In genomic region chr1:97921886-97922285, GRCm38 (mm10) we compare ENCODE assay signal across 18 mouse cellular contexts.
DNase-seq lines count a peak whose midpoint lies in the region; ATAC-seq and TF ChIP-seq lines count a peak whose summit lies in the region.
"Had no signal": no experiment of that assay in that cellular context is flagged by ENCODE, and none has a peak within 500 bp of the region (broad histone marks: within the 10 kb centered on the region; RNA-seq: fewer than 3 reads in every experiment).

No protein-coding gene starts in this region.

- ATAC-seq in heart, embryonic 16.5 days (replicated peaks; ENCODE audit: extremely low read depth, insufficient read depth, low FRiP score), result 0 out of 2 replicates have a peak, but pooled peaks have one; percentile 50
- no peak for ATAC-seq in liver, embryonic 11.5 days (replicated peaks; ENCODE audit: low FRiP score)

- no peak for TF ChIP-seq CTCF in liver, adult 2 months (IDR thresholded peaks at IDR 0.05; ENCODE audit: low read depth, low read length)

- H3K4me1 ChIP-seq in heart, embryonic 16.5 days (ENCODE audit: control insufficient read depth, insufficient read depth, low read length), result peaks cover 5% of the 10 kb centered on the region; the same call in 1 of the 2 replicates
- H3K4me1 ChIP-seq in liver, adult 2 months (ENCODE audit: control insufficient read depth, insufficient read depth, low read length), result peaks cover 3% of the 10 kb centered on the region; the same call in 1 of the 2 replicates
- H3K4me1 ChIP-seq in liver, embryonic 11.5 days (replicated peaks; ENCODE audit: control insufficient read depth, insufficient read depth, low read length), result no peaks in the 10 kb centered on the region; the same call in 1 of the 2 replicates
- H3K4me1 ChIP-seq: embryonic facial prominence, embryonic 13.5 days; liver, embryonic 15.5 days had no signal

- peaks cover 30% of the 10 kb centered on the region; the same call in 1 of the 2 replicates for H3K36me3 ChIP-seq in heart, embryonic 16.5 days (ENCODE audit: control insufficient read depth, insufficient read depth)
- no peaks in the 10 kb centered on the region for H3K36me3 ChIP-seq in liver, adult 2 months (ENCODE audit: control insufficient read depth, insufficient read depth, low read length)
- no peaks in the 10 kb centered on the region for H3K36me3 ChIP-seq in liver, embryonic 11.5 days (ENCODE audit: control insufficient read depth, insufficient read depth, low read length)
- H3K36me3 ChIP-seq: embryonic facial prominence, embryonic 13.5 days; liver, embryonic 15.5 days; neural tube, embryonic 13.5 days had no signal

- H3K79me2 ChIP-seq in liver, adult 2 months (ENCODE audit: control insufficient read depth, insufficient read depth, low read length), result no peaks in the 10 kb centered on the region

- peak; percentile 37 for DNase-seq in embryo, embryonic 11 days
- DNase-seq in embryo, embryonic 9.5 days (ENCODE audit: extremely low spot score), result no peak
- DNase-seq in heart, adult 8-10 months (ENCODE audit: low spot score), result no peak
- peak; percentile 14 for DNase-seq in liver, adult 2 months (ENCODE audit: extremely low read depth, low read depth, low spot score)
- DNase-seq in liver, embryonic 11.5 days (ENCODE audit: low spot score), result no peak
- peak; percentile 9 for DNase-seq in NIH3T3 (ENCODE audit: low read depth)
- no peak for DNase-seq in thymus, postnatal 25 days
- DNase-seq: adrenal gland, adult 2 months; cerebellum, postnatal 10 days; gastrocnemius, postnatal 36 days; kidney, adult 8-10 months; layer of hippocampus, postnatal 36 days; left cerebral cortex, postnatal 4 days; right cerebral cortex, postnatal 14 days had no signal

- no peak overlapping the region for H3K4me3 ChIP-seq in heart, embryonic 16.5 days (ENCODE audit: low read length)
- H3K4me3 ChIP-seq in liver, adult 2 months (ENCODE audit: insufficient read depth, low read depth, low read length), result no peak overlapping the region
- no peak overlapping the region for H3K4me3 ChIP-seq in liver, embryonic 11.5 days (ENCODE audit: low read depth, low read length)
- H3K4me3 ChIP-seq: embryonic facial prominence, embryonic 13.5 days; liver, embryonic 15.5 days; neural tube, embryonic 13.5 days had no signal

- WGBS in heart, embryonic 16.5 days, result 38% methylated on average over 1 of the region's 1 CpGs
- WGBS in liver, adult 2 months, result 68% methylated on average over 1 of the region's 1 CpGs
- 73% methylated on average over 1 of the region's 1 CpGs for WGBS in liver, embryonic 11.5 days

- no peaks in the 10 kb centered on the region for H3K27me3 ChIP-seq in heart, embryonic 16.5 days (ENCODE audit: control insufficient read depth, insufficient read depth, low read length)
- H3K27me3 ChIP-seq in liver, adult 2 months (ENCODE audit: control insufficient read depth, insufficient read depth, low read length), result no peaks in the 10 kb centered on the region
- no peaks in the 10 kb centered on the region for H3K27me3 ChIP-seq in liver, embryonic 11.5 days (replicated peaks; ENCODE audit: control insufficient read depth, insufficient read depth, low read length)
- H3K27me3 ChIP-seq: embryonic facial prominence, embryonic 13.5 days; liver, embryonic 15.5 days; neural tube, embryonic 13.5 days had no signal

- H3K27ac ChIP-seq in heart, embryonic 16.5 days (ENCODE audit: low read length), result peak overlapping the region; percentile 46
- no peak overlapping the region for H3K27ac ChIP-seq in liver, adult 2 months (replicated peaks; ENCODE audit: insufficient read depth, low read depth, low read length)
- H3K27ac ChIP-seq in liver, embryonic 11.5 days (ENCODE audit: low read depth, low read length), result no peak overlapping the region
- H3K27ac ChIP-seq: embryonic facial prominence, embryonic 13.5 days; liver, embryonic 15.5 days; neural tube, embryonic 13.5 days had no signal

- no peak overlapping the region for H3K4me2 ChIP-seq in heart, embryonic 16.5 days (ENCODE audit: low read depth, low read length)
- no peak overlapping the region for H3K4me2 ChIP-seq in liver, embryonic 11.5 days
- H3K4me2 ChIP-seq: embryonic facial prominence, embryonic 13.5 days; liver, embryonic 15.5 days; neural tube, embryonic 13.5 days had no signal

- H3K9ac ChIP-seq in heart, embryonic 16.5 days (ENCODE audit: low read length), result no peak overlapping the region
- no peak overlapping the region for H3K9ac ChIP-seq in liver, adult 2 months (ENCODE audit: low read depth, low read length)
- no peak overlapping the region for H3K9ac ChIP-seq in liver, embryonic 11.5 days (ENCODE audit: low read depth, low read length)
- H3K9ac ChIP-seq: embryonic facial prominence, embryonic 13.5 days; liver, embryonic 15.5 days; neural tube, embryonic 13.5 days had no signal

- H3K9me3 ChIP-seq in heart, embryonic 16.5 days (replicated peaks; ENCODE audit: control insufficient read depth, low read length), result no peaks in the 10 kb centered on the region
- H3K9me3 ChIP-seq in liver, embryonic 11.5 days (ENCODE audit: control insufficient read depth, low read length), result no peaks in the 10 kb centered on the region
- H3K9me3 ChIP-seq: embryonic facial prominence, embryonic 13.5 days; liver, embryonic 15.5 days; neural tube, embryonic 13.5 days had no signal

- TF ChIP-seq POLR2A in liver, adult 2 months (IDR thresholded peaks at IDR 0.05; ENCODE audit: extremely low read depth, insufficient read depth, low read length), result no peak

Comparison
In these comparisons a context has a peak if more than half of its experiments do, and no peak if none do; other contexts are left out.
1. DNase-seq: peak in embryo, embryonic 11 days (single experiment), liver, adult 2 months (single experiment) and NIH3T3 (single experiment); none in embryo, embryonic 9.5 days (single experiment), heart, adult 8-10 months (single experiment), liver, embryonic 11.5 days (single experiment) and thymus, postnatal 25 days (single experiment).